Mouse (Mus musculus) adrenal gland, postnatal 10 days (tissue): ENCODE results near the gene Igf2bp1. TPM values are rescaled to one million over a fixed set of nuclear protein-coding genes. Genes with fewer than 3 reads are reported as not detected.
A peak's percentile ranks its signal among the peaks of the same experiment; 100 is the strongest.

Experiments
- DNase-seq: peaks from one replicate; pipeline ENCODE4 v3.0.0; 2021; ENCODE audit warnings: mixed read lengths
- long read RNA-seq, 2 experiments: library from polyadenylated mRNA; stranded (forward); transcript quantifications; one replicate each; pipeline ENCODE4 v2.0.0; 2021
- total RNA-seq, 2 experiments: library from RNA; stranded (reverse); gene quantifications; 2 replicates each; pipeline ENCODE4 v1.2.3; 2021

The Igf2bp1 gene
- total RNA-seq: 1 to 10 TPM; 4.3 to 6.4 TPM
- long read RNA-seq, experiment 1, full-length matches to known transcripts: 3 of 5 reads
- long read RNA-seq, experiment 1, partial matches to known transcripts: 0 of 5 reads
- long read RNA-seq, experiment 1, other reads (novel, unspliced or antisense): 2 of 5 reads
- long read RNA-seq, experiment 2, partial matches to known transcripts: 0 of 1 reads
- long read RNA-seq, experiment 2, other reads (novel, unspliced or antisense): 1 of 1 reads

DNA sequence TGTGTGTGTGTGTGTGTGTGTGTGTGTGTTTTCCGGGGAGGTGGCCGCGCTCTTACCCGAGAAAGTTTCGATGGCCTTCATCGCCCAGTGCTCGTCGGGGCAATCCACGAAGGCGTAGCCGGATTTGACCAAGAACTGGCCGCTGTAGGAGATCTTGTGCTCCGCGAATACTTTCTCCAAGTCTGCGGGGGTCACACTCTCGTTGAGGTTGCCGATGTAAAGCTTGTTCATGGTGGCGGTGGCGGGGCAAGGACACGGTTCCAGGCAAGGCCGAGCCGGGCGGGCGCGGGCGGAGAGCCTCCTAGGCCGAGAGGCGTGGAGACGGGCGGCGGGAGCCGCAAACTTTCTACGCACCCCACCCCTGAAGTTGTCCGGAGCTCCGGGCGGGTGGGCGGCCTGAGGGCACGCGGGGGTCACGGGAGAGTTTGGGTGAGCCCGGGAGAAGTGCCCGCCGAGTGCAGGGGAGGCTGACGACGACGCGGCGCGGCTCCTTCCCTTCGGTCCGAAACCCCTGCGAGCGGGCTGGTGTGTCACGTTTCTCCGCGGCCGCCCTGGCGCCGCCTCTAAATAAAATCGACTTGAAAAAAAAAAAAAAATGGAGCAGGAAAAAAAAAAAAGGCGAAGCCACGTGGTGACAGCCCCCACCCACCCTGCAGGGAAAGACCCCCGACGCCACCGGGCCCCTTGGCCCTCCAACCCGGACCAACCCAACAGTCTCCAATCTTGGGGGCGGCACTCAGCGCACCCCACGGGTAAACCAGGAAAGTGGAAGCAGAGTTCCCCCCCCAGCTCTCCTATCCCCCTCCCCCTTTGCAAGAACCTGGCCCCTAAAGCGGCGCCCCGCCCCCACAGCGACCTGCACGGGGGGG is at the start of gene Igf2bp1:
Gene Igf2bp1, minus strand, starts transcription at position 538 of the 869 bp plus-strand sequence.
- DNase-seq: peak; percentile 70

DNA sequence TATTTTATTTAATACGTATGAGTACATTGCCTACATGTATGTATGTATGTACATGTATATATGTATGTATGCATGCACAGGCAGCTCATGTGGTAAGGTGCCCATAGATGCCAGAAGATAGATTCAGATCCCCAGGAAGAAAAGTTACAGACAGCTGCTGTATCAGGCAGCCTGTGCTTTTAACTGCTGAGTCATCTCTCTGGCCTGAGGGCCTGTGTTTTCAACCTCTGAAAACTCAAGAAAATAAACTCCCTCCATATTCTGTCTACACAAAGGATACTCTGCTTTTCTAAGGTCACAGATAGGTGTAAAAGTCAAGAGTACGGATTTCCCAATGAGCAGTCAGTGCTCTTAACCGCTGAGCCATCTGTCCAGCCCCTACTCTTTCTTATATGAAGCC is 45.1 kb upstream of the Igf2bp1 start:
- DNase-seq: no peak

DNA sequence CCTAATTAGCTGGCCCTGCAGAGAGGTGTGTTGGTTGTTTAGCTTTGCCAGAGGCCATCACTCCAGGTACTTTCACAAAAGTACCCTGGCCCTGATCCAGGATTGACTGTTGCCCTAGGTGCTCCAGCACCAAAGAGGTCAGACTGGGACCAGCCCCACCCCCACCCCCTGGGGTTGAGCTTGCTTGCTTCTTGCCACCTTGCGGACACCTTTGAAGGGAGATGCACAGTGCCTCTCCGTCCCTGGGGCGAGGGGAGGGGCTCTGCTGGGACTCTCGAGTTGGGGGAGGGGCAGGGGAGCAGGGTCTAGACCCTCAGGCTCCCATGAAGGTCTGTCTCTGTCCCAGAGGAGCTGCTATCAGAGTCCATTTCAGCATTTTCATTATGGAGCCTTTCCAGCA is 44.2 kb upstream of the Igf2bp1 start:
- DNase-seq: no peak

DNA sequence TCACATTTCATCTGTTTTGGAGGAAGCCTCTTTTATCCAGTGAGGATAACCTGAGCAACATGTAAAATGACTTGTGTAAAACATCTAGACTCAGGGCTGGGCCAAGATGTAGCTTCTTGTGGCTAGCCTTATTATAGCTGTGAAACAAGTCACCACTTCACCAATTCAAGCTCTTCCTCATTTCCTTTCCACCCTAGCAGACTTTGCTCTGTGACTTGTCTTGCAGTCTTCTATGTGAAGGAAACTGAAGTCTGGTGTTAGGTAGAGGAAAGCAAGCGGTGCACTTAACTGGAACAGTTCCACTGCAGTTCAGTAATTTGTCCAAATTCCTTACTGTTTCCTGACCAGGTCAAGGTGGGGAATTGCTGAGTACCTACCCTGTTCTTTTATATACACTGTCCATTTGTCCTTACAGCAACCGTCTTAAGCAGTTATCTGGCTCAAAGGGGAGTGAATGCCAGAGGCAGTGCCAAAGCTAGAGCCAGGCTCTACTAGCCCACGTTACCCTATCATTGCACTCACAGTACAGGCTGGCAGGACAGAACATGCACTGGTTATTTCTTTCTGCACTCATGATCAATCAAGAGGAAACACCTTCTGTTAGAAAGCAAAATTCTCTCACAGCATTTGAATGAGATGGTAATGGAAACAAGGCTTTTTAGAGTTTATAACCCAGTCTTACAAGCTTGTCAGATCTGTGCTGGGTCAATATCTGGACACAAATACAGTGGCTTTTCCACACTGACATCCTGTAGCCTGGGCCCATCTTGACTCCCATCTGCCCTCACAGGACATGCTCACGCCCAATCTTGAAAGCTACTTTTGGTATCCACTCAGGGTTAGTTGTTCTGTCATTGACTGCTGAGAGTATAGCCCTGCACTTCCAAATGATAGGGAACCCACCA is 42.0 kb upstream of the Igf2bp1 start:
- DNase-seq: no peak

DNA sequence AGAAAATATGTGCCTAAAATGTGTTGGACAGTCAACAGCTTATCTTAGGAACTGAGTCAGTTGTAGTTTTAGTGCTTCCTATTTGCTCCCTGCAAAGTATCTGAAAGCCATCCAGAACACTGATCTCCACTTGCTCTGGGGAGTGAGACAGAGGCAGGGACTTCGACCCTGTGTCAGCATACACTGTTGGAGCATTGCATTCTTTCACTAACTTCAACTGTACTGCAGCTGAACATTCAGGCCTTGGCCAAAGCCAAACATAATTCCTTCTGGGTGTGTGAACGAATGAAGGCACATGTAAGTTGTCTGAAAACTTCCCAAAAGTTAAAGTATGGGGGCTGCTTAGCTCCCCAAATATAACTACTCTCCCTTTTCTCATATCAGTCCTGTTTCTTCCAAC is 41.1 kb upstream of the Igf2bp1 start:
- no peak for DNase-seq

DNA sequence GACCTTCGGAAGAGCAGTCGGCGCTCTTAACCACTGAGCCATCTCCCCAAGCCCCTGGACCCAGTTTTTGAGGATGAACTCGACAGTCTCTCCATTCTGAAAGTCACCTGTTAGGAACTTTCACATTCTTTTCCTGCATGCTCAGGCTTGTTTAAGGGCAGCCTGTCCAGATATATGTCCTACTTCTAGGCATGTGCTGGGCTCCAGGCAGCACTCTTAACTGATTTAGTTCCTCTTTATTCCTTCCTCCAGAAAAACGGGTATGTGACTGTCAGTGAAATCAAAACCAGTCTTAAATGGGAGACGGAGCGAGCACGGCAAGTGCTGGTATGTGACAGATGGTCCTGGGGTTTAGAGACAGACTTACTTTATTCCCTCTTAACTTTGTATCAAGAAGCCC is 40.3 kb upstream of the Igf2bp1 start:
- DNase-seq: no peak

DNA sequence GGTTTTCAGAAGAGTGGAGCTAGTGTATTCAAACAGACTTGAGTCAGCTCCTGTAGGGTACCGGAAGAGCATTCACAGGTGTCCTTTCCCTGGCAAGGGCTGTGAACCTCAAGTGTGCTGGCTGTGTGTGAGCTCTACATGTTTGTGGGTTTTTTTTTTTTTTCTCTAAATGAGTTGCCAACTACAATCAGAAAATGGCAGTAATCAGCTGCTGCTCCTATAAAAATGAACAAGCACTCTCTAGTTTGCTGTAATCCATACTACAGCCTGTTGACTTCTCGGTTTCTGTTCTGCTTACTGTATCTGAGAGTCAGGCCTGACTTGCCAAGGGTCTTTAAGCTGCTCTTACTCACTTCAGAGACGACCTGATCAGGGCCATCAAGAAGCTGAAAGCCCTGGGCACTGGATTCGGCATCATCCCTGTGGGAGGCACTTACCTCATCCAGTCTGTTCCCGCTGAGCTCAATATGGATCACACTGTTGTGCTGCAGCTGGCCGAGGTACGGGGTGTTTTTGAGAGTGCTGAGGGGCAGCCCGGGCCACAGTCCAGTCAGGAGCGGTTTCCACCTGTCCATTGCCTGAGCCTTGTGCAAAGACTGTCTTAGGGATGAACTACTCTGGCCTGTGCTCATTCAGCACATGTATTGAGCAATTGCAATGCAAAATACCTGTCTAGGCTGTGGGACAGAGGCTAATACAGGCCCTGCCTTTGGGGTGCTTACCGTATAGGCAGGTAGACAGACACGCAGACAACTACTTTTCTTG is 39.2 kb upstream of the Igf2bp1 start:
- DNase-seq: no peak

DNA sequence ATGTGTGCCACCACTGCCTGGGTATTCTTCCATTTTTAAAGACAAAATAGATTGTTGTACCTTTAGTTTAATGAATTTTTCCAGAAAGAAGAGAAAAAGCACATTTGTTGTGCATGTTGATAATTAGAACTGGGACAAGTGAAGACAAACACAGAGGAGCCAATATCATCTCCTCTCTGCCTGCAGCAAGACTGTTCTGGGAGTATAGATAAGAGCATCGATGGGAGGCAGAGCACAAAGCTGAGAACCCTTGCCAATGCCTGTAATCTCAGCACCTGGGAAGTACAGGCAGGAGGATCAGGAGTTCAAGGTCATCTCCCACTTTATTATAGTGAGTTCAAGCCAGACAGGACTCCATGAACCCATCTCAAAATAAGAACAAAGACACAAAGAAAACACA is 32.8 kb upstream of the Igf2bp1 start:
- DNase-seq: no peak

DNA sequence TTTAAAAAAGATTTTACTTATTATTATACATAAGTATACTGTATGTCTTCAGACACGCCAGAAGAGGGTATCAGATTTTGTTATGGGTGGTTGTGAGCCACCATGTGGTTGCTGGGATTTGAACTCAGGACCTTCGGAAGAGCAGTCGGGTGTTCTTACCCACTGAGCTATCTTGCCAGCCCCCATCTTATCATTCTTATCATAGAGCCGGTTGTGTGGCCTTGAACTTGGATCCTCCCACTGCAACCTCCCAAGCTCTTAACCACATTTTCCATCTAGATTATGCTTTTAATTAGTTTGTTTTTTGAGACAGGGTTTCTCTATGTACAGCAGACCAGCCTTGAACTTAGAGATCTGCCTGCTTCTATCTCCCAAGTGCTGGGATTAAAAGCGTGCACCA is 31.8 kb upstream of the Igf2bp1 start:
- no peak for DNase-seq

DNA sequence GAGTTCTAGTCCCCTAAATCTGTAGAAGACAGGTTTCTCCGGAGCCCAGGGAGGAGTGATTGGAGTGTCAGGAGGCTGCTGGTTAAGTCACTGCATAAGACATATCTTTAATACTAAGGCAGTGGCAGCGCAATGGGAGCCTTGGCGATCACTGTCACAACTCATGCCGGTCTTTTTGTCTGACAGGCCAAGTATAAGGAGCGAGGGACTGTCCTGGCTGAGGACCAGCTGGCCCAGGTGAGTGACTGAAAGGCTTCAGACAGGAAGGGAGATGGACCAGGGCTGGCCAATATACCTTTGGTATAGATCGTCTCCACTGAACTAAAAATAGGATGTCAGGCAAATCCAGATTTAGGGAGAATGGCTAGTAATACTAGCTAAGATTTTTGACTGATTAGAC is 29.4 kb upstream of the Igf2bp1 start:
- DNase-seq: no peak

DNA sequence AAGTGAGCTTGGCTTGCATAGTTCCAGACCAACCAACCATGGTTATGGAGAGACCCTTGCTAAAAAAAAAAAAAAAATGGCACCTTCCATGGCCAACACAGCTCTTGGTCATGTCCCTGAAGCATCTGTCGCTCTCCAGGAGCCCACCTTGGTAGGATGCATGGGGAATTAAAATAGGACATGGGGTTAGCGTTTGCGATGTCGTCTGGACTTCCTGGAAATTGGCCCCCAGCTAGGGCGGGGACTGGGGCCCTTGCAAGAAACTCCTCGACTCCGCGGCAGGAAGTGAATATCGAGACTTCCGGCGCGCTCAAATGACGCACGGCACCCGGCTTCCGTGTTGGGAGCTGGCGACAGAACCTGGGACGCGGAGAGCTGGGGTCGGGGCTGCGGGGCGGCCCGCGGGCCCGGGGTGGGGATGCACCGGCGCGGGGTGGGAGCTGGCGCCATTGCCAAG is 28.9 kb upstream of the Igf2bp1 start, which contains the start of gene Snf8:
Gene Snf8, plus strand, starts transcription at position 290 of the 457 bp plus-strand sequence.
- DNase-seq: peak; percentile 98

DNA sequence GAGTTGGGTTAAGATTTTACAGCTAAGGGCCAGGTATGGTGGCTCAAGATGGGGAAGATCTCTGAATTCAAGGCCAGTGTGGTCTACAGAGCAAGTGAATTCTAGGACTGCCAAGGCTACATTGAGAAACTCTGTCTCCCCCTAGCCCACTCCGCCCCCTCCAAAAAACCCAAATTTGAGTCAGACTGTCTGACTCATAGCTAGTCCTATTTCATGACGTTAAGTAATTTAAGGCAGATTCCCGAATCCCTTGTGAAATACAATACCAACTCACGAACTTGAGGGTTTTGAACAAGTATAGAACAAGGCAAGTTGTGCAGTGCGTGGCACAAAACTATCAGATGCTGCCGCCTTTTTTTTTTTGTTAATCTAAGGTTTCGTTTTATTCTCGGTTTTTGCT is 28.4 kb upstream of the Igf2bp1 start:
- no peak for DNase-seq

DNA sequence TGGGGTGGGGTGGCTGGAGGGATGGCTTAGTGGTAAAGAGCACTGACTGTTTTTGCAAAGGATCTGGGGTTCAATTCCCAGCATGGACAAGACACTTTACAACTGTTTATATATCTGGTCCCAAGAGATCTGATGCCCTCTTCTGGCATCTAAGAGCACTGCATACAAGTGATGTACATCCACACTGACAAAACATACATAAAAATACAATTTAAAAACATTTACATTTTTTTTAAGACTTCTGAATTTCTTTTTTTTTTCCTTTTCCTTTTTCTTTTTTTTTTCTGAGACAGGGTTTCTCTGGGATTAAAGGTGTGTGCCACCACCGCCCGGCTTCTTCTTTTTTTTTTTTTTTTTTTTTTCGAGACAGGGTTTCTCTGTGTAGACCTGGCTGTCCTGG is 27.5 kb upstream of the Igf2bp1 start:
- no peak for DNase-seq

DNA sequence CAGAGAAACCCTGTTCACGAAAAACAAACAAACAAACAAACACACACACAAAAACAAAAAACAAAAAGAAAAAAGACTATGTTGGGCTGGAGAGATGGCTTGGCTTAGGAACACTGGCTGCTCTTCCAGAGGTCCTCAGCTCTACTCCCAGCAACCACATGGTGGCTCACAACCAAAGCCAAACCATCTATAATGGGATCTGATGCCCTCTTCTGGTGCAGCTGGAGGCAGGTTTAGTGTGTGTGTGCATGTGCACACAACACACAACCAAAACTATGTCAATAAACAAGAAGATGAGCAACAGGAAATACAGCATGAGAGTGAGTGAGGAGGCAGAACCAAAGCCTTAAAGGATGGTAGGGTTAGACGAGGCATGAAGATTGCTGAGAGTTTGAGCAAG is 26.0 kb upstream of the Igf2bp1 start:
- no peak for DNase-seq

DNA sequence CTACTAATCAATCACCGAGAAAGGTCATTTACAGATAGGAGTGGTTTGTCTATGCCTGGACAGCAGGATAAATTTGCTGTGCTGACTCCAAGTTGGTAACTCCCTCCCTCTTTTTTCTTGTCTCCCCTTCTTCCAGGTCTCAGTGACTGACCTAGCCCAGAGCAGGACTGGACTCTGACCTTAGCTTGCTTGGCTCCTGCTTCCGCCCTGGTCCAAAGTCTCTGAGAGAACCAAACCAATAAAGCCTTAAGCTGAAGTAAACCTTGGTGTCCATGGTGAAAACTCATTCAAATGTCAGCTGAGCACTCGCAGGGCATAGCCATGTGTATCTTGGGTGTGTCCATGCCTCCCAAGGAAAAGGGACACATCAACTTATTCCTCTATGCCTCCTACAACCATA is 24.8 kb upstream of the Igf2bp1 start:
- no peak for DNase-seq

DNA sequence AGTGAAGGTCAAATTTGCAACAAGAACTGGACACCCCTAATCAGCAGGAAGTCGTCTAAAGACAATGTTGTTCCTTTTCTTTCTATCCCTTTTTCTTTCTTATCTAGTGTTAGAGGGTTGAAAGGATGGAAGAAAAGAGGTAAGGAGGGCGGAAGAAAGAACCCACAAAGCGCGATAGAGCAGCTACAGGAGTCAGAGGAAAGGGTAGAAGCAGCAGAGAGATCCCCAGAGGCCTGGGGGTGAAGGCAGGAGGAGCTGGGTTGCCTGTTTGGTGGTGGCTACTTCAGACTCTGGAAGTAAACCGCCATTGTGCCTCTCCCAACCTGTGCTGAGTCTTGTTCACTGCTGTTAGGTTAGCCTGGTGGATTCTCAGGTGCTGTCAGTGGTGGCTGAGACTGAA is 22.4 kb upstream of the Igf2bp1 start:
- no peak for DNase-seq

DNA sequence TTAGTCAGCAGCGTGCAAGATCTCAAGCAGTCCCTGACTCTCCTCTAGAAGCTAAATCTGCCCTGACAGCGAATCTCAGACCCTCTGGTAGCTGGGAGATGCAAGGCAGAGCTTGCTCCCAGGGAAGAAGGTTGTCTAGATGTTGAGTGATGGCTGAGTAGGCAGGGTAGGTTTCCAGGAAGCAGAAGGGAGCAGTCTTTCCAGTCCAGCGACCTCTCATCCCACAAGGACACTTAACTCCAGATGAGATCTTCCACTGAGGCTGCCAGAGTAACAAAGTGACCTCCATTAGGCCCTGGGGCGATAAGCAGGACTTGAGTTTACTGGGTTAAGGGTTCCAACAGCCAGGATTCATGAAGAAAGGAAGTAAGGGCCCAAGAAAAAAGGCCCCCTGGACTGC is 14.9 kb upstream of the Igf2bp1 start:
- no peak for DNase-seq

DNA sequence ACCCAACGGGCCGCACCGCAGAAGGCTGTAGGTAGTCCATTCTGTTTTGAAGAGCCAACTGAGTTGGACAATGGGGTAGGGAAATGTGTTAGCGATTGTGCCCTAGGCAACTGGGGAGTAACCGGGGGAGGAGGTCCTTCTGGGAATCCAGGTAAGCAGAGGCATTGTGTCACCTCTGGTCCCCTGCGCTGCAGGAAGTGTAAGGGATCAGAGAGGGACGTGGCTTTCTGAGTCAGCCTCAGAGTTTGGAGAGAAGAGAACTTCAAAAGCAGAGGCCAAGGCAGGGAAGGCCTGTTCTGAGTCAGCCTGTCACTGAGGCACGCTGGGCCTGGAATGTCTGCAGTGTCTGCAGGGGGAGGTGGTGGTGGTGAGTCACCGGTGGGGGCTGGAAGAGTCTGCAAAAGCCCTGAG is 12.2 kb upstream of the Igf2bp1 start:
- DNase-seq: peak; percentile 79

DNA sequence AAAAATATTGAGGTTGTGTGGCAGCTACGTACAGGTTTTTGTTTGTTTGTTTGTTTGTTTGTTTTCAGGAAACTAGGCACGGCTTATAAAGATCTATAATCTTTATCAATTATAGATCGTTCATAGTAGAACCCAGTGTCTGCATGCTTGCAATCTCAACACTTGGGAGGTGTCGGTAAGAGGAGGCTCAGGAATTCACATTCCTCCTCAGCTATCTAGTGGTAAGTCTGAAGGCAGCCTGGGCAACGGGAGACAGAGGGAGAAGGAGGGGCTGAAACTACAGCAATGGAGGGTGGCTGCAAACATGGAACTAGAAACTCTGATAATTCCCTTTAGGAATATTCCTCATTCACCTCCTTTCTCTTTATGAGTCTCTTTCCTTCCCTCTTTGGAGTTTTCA is 9.7 kb upstream of the Igf2bp1 start:
- DNase-seq: no peak

DNA sequence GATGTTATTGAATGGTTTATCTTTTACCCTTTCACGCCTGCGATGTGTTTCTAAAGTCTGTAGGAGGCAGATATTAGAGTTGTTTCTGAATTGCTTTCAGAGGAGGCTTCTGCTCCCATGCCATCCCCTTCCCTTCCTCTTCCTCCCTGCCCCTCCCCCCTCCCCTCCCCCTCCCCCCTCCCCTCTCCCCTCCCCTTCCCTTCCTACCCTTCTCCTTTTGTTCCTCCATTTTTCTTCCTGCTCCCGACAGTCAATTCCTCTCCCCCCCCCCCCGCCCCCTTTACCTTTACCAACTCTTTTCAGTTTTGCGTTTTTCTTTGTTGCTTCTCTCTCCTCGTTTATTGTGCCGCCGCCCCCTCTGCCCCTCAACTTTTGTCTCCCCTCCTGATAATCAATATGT is 6.2 kb upstream of the Igf2bp1 start:
- no peak for DNase-seq

DNA sequence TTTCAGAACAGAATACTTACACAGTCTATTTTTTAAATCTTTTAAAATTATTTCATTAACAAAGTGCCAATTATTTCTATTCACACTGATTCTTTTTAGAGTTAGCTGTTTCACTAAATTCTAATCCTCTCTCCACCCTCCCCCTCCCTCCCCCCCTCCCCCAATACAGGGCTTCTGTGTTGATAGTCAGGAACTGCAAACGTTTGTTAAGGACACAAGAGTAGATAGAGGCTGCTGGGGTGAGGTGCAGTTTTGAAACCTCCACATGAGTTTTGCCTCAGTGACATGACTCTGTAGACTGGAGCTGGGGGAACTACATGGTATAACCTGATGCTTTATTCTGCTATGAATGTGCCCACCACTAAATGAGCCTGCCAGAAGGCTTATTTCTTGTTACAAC is 3.1 kb upstream of the Igf2bp1 start:
- no peak for DNase-seq
